Mouse (Mus musculus) myocyte (in vitro differentiated cells): Measurements from ENCODE around the gene A630076J17Rik. TPM values are rescaled to one million over a fixed set of nuclear protein-coding genes. Genes with fewer than 3 reads are reported as not detected.

ENCODE experiments used
- H3K27me3 ChIP-seq: one replicate; pipeline ENCODE4 v1.6.1; 2011; ENCODE audit not compliant: control insufficient read depth, insufficient read depth, insufficient read length
- H3K36me3 ChIP-seq: one replicate; pipeline ENCODE4 v1.6.1; 2011; ENCODE audit not compliant: control insufficient read depth, insufficient read depth
- H3K4me2 ChIP-seq: one replicate; pipeline ENCODE4 v1.6.1; 2011; ENCODE audit warnings: low read depth, control low read depth
- H3K4me3 ChIP-seq: one replicate; pipeline ENCODE4 v1.5.1; 2011; ENCODE audit warnings: mild to moderate bottlenecking, control low read depth, moderate library complexity
- H3K79me2 ChIP-seq: one replicate; pipeline ENCODE4 v1.6.1; 2011; ENCODE audit not compliant: control insufficient read depth, insufficient read depth
- H3ac ChIP-seq: one replicate; pipeline ENCODE4 v1.6.1; 2011; ENCODE audit not compliant: control insufficient read depth, insufficient read length
- CEBPB ChIP-seq: IDR thresholded peaks from 2 replicates; pipeline ENCODE4 v1.6.1; 2011; ENCODE audit warnings: mild to moderate bottlenecking, moderate library complexity; ENCODE audit not compliant: poor library complexity, insufficient read depth, severe bottlenecking
- E2F4 ChIP-seq: IDR thresholded peaks from one replicate; pipeline ENCODE4 v1.6.1; 2011; ENCODE audit warnings: mild to moderate bottlenecking, control low read depth, moderate library complexity; ENCODE audit not compliant: insufficient read depth
- MAX ChIP-seq: IDR thresholded peaks from one replicate; pipeline ENCODE4 v1.6.1; 2011; ENCODE audit warnings: low read depth, mild to moderate bottlenecking, control low read depth
- MYOD1 ChIP-seq, 3 experiments: IDR thresholded peaks; one replicate each; pipeline ENCODE4 v1.6.1; 2011; ENCODE audit warnings: control low read depth in 2 of 3, low read depth in 2 of 3, mild to moderate bottlenecking in 2 of 3, moderate library complexity in 1 of 3; ENCODE audit not compliant: insufficient read length in 2 of 3, control insufficient read depth in 1 of 3
- MYOG ChIP-seq, 3 experiments: IDR thresholded peaks; one replicate each; pipeline ENCODE4 v1.6.1; 2011; ENCODE audit warnings: control low read depth in 2 of 3, low read depth in 2 of 3, mild to moderate bottlenecking in 2 of 3; ENCODE audit not compliant: insufficient read length in 2 of 3, control insufficient read depth in 1 of 3, insufficient read depth in 1 of 3
- POLR2A ChIP-seq: IDR thresholded peaks from one replicate; pipeline ENCODE4 v1.6.1; 2011; ENCODE audit warnings: low read depth, mild to moderate bottlenecking, control low read depth, moderate library complexity; ENCODE audit not compliant: insufficient read length
- POLR2AphosphoS2 ChIP-seq: IDR thresholded peaks from one replicate; pipeline ENCODE4 v1.6.1; 2011; ENCODE audit warnings: low read depth, control low read depth; ENCODE audit not compliant: insufficient read length
- REST ChIP-seq: IDR thresholded peaks from one replicate; pipeline ENCODE4 v1.6.1; 2011; ENCODE audit warnings: mild to moderate bottlenecking, control low read depth, moderate library complexity; ENCODE audit not compliant: insufficient read depth, insufficient read length
- SRF ChIP-seq: IDR thresholded peaks from one replicate; pipeline ENCODE4 v1.6.1; 2011; ENCODE audit warnings: low read depth; ENCODE audit not compliant: control insufficient read depth, insufficient read length
- TCF12 ChIP-seq: IDR thresholded peaks from one replicate; pipeline ENCODE4 v1.6.1; 2011; ENCODE audit warnings: mild to moderate bottlenecking, control low read depth; ENCODE audit not compliant: poor library complexity, insufficient read depth, severe bottlenecking
- TCF3 ChIP-seq: IDR thresholded peaks from one replicate; pipeline ENCODE4 v1.6.1; 2011; ENCODE audit warnings: low read depth, control low read depth; ENCODE audit not compliant: insufficient read length
- USF1 ChIP-seq: IDR thresholded peaks from one replicate; pipeline ENCODE4 v1.6.1; 2011; ENCODE audit warnings: low read depth, mild to moderate bottlenecking, control low read depth, moderate library complexity
- polyA plus RNA-seq: library from polyadenylated mRNA; unstranded; fragments of >200 nt; fragmentation: generic; extraction: Trizol; gene quantifications from one replicate; pipeline ENCODE4 v1.2.1, GENCODE M21; 2012; ENCODE audit warnings: missing spikeins

The A630076J17Rik gene
- polyA plus RNA-seq, 1 experiment = not detected

- Histone ChIP-seq H3ac (no peak overlapping the region), H3K27me3 (peaks cover 14% of the 10 kb centered on the region), H3K4me2 (no peak overlapping the region), H3K4me3 (no peak overlapping the region), H3K36me3 (no peaks in the 10 kb centered on the region), H3K79me2 (no peaks in the 10 kb centered on the region)
- TF ChIP-seq TCF12 (no peak), MYOG (IDR thresholded peaks at IDR 0.05; ENCODE audit: control insufficient read depth in 1 of 3, insufficient read depth in 1 of 3, insufficient read length in 2 of 3, low read depth in 2 of 3) (no peak), MAX (no peak), REST (no peak), POLR2A (no peak), USF1 (no peak), E2F4 (no peak), MYOD1 (IDR thresholded peaks at IDR 0.05; ENCODE audit: control insufficient read depth in 1 of 3, insufficient read length in 2 of 3, low read depth in 2 of 3) (no peak), TCF3 (no peak), CEBPB (no peak), SRF (no peak)
These were observed 25.2 kb upstream of the A630076J17Rik start for GRCm38 (mm10) chr3:107205170-107205569.

DNA sequence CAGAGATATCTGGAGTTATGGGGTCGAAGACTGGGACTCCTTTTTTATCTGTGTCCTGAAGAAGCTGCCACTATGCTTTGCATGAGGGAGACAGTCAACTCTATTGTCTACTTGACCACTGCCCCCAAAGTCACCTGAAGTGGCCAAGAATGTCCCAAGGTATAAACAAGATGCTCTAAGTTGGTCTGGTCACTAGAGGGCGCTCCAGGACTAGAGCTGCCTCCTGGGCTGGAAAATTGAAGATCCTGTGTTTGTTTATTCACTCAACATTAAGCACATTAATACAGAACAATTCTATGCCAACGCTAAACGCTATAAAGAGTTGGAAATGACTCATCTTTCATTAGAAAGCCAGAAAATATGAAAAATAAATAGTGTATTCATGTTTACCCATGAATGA, 24.4 kb upstream of the A630076J17Rik start:
- H3K79me2 ChIP-seq = no peaks in the 10 kb centered on the region
- no peaks in the 10 kb centered on the region for H3K36me3 ChIP-seq
- no peak overlapping the region for H3K4me2 ChIP-seq
- no peak for TF ChIP-seq REST
- no peak for TF ChIP-seq MYOD1 (IDR thresholded peaks at IDR 0.05; ENCODE audit: control insufficient read depth in 1 of 3, insufficient read length in 2 of 3, low read depth in 2 of 3)
- TF ChIP-seq CEBPB = no peak
- no peak for TF ChIP-seq TCF3
- TF ChIP-seq POLR2AphosphoS2 = no peak
- no peak for TF ChIP-seq MYOG (IDR thresholded peaks at IDR 0.05; ENCODE audit: control insufficient read depth in 1 of 3, insufficient read depth in 1 of 3, insufficient read length in 2 of 3, low read depth in 2 of 3)
- no peak for TF ChIP-seq TCF12
- TF ChIP-seq MAX = no peak
- TF ChIP-seq SRF = no peak
- no peak for TF ChIP-seq POLR2A
- TF ChIP-seq USF1 = no peak
- TF ChIP-seq E2F4 = no peak
- H3ac ChIP-seq = no peak overlapping the region
- H3K27me3 ChIP-seq = peaks cover 13% of the 10 kb centered on the region
- H3K4me3 ChIP-seq = no peak overlapping the region

- TF ChIP-seq POLR2A (no peak), MYOD1 (IDR thresholded peaks at IDR 0.05; ENCODE audit: control insufficient read depth in 1 of 3, insufficient read length in 2 of 3, low read depth in 2 of 3) (no peak), POLR2AphosphoS2 (no peak), SRF (no peak), USF1 (no peak), TCF3 (no peak), REST (no peak), TCF12 (no peak), MYOG (IDR thresholded peaks at IDR 0.05; ENCODE audit: control insufficient read depth in 1 of 3, insufficient read depth in 1 of 3, insufficient read length in 2 of 3, low read depth in 2 of 3) (no peak), CEBPB (no peak), MAX (no peak), E2F4 (no peak)
- Histone ChIP-seq H3K4me2 (no peak overlapping the region), H3K36me3 (no peaks in the 10 kb centered on the region), H3K79me2 (no peaks in the 10 kb centered on the region), H3K27me3 (peaks cover 7% of the 10 kb centered on the region), H3K4me3 (no peak overlapping the region), H3ac (no peak overlapping the region)
These were observed 23.8 kb upstream of the A630076J17Rik start for GRCm38 (mm10) chr3:107206490-107207150.

DNA sequence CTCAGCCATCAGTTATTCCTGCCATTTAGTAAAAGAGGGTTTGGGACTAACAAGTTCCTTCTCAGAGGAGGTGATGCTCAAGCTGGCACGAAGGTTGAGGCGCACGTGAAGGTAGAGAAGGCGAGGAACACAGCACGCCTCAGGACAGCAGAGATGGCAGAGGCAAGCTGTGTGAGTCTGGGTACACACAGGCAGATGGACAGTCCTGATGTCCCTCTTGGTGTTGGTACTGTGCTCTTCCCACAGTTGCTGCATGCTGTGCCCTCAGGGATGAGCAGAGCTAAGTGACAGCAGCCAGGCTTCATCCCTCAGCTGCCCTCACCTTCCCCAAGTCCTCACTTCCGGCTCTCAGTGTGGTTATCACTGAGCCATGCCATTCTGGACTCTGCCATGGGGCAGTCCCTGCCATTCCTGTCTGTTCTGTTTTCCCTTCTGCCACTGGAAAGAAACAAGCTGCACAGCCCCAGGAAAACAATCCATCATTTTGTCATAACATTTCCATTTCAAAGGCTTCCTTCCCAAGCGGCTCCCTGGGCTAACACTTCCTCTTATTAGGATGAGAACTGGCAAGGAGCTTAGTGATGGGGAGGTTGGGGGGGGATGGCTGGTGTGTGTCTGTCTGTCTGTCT, 22.7 kb upstream of the A630076J17Rik start:
- Histone ChIP-seq H3ac (no peak overlapping the region), H3K79me2 (no peaks in the 10 kb centered on the region), H3K4me2 (no peak overlapping the region), H3K27me3 (peaks cover 5% of the 10 kb centered on the region), H3K4me3 (no peak overlapping the region), H3K36me3 (no peaks in the 10 kb centered on the region)
- TF ChIP-seq POLR2A (no peak), MAX (no peak), MYOG (IDR thresholded peaks at IDR 0.05; ENCODE audit: control insufficient read depth in 1 of 3, insufficient read depth in 1 of 3, insufficient read length in 2 of 3, low read depth in 2 of 3) (no peak)
